Mouse (Mus musculus) testis, postnatal 10 days (tissue): ENCODE measurements at regions not wholly inside any gene's neighbourhood (a gene's known extent, or its start where the extent isn't known, plus 50 kb on each side); places are given as distances from the start of the nearest gene placed in this dataset.

Experiments
- DNase-seq: peaks from one replicate; pipeline ENCODE4 v3.0.0; 2021; ENCODE audit warnings: low spot score

- no peak for DNase-seq
Observed at GRCm38 (mm10) chr11:18581078-18581800, 437.5 kb downstream of the Meis1 start.

- DNase-seq: no peak
Observed at GRCm38 (mm10) chr11:18571557-18572209, 447.1 kb downstream of the Meis1 start.

GRCm38 (mm10) chr11:18563011-18563410 is 455.8 kb downstream of the Meis1 start:
- no peak for DNase-seq

GRCm38 (mm10) chr11:18558665-18559064 is 460.1 kb downstream of the Meis1 start:
- DNase-seq: no peak

DNA sequence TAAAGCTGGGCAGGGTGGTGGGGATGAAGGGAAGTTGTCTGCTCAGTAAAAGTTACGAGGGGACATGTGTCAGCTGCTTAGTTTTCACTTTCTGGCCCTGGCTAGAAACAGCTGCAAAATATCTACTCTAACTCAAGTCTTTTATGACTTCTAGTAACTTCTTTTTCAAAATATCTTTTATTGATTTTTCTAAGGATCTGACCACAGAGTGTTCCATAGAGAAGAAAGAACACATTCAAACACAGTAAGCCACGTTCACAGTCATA is 483.3 kb downstream of the Meis1 start:
- no peak for DNase-seq

GRCm38 (mm10) chr11:18534807-18535591 is 483.8 kb downstream of the Meis1 start:
- no peak for DNase-seq

DNA sequence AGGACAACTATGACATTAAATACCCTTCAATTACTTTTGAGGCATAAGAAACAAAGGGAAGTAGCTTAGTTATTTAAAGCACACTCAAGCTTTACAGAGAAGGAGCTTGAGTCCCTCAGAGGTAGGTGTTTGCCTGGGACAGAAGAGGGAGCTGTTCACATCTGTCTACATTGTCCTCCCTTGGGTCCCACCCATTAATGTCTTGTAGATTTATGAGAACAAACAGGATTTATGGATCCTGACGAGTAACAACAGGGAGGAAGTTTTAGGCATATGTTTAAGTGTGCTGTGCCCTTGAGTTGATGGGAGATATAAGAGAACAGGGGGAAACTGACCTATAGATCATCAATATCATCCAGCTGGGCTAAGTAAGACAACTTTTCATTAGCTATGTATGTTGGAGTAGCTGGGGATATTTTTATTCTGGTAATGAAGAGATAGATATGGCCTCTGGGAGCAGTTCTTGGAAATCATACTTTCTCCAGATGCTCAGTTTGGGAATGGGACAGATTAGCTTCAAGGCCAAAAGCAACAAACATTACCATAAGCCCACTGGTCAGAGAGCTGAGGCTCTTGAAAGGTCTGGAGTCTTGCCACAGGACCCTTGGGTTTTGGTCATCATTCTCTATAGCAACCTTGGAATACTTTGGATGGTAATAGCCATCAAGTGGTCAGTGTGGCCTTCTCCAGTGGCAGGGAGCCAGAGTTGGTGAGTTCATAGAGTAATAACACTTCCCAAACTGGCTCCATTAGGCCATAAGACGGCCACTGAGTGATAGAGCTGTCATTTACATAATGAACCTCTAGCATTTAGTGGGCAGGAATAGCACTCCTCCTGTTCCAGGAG is 487.3 kb downstream of the Meis1 start:
- peak; percentile 40 for DNase-seq

DNA sequence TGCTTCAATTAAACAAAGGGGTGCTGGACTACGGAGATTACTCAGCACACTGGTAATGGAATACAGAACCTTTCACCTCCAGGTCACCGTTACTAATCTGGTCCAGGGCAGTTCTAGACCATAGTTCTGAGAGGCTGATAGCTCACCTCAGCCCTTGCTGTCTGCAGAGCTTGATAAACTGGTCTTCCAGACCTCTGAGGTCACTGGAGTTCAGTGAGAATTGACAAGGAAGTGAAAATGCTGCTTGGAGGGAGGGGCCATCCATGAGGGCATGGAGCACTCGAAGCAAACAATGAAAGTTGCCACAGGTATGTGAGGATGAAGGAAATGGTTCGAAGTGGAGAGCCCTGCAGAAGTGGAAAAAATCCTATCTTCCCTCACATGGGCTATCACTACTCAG is 490.2 kb downstream of the Meis1 start:
- no peak for DNase-seq

GRCm38 (mm10) chr11:18495108-18495757 is 523.6 kb downstream of the Meis1 start:
- DNase-seq: no peak

GRCm38 (mm10) chr11:18493981-18494380 is 524.8 kb downstream of the Meis1 start:
- DNase-seq: no peak

- DNase-seq: no peak
Observed at GRCm38 (mm10) chr11:18493086-18493485, 525.7 kb downstream of the Meis1 start.

DNA sequence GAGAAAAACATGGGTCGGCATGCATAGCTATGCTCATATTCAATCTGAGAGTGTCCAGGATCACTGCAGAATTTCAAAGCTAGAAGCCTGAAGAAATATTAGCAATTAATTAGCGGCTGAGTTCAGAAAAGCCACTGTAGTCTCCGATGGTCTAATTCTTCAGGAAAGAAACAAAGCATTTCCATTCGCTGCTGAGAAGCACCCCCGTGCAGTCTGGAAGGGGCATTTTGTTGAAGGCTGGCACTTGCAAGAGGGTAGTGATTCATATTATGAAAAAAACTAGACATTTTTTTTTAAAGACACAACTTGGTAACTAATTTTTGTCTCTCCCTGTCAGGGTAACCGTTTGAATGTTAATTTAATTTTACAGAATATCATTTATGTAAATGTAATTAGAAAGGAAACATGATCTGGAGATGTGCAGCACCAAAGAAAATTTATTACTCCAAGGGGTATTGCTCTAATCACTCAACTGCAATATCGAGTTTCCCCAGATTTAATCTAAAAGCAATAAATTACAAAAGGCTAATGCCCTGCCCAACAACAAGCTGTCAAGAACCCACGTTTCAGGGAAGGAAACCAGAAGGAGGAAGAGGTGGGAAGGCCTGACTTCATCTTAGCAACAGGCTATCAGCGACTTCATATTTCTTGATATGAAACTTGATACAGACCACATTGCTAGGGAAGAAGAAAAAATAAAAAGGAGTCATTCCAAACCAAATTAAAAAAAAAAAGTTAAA is 529.1 kb downstream of the Meis1 start:
- no peak for DNase-seq

DNA sequence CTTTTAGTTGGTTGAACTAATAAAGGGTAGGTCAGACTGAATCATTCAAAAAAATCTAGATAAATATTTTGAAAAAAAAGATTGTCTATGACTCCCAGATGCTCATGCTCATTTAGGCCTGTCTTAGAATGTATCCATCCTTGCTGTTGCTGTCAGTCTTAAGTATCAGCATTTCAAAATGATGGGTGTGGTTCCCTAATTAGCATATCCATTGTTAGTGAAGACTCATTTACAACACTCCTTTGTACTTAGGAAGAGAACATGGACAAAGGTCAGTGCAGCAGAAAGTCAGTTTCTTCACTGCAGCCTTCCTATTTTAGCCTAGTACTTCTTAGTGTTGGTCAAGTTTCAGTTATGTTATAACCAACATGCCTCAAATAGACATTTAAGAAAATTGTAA is 525.2 kb upstream of the Etaa1 start:
- DNase-seq: no peak

DNA sequence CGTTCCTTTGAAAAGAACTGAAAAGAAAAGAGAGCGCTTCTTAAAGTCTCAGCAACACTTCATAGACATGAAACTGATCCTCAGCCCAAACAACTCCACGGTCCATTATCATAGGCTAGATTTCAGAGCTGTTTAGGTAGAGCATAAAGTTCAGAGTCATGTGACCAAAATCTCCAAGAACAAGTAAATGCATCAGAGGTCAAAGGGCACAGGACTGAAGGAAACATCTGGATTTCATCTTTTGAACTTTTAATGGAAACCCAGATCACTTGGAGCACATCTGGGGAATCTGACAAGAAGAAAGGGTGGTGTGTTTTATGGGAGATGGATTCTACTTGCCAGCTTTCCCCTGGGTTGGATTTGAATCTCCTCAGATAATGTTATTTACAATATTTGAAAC is 497.6 kb upstream of the Etaa1 start:
- DNase-seq: no peak

DNA sequence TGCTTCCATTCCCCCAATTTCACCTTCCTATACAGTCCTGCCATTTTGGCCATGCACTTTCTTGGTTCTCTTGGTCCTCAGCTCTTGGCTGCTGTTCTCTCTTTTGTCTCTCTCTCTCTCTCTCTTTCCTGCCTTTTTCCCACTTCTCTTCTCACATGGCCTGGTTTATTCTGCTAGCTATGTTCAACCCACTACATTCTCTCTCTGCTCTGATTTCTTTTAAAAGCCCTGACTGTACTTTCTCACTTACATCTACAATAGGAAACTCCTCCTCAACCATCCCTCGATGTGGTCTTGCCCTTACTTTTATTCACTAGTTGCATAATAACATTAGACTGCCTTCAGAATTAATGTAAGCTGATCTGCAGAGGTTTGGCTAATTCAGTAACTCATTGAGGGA is 495.2 kb upstream of the Etaa1 start:
- DNase-seq: no peak

GRCm38 (mm10) chr11:18444600-18444999 is 490.9 kb upstream of the Etaa1 start:
- no peak for DNase-seq

GRCm38 (mm10) chr11:18444101-18444500 is 490.4 kb upstream of the Etaa1 start:
- no peak for DNase-seq

GRCm38 (mm10) chr11:18443156-18443555 is 489.5 kb upstream of the Etaa1 start:
- DNase-seq: no peak

DNA sequence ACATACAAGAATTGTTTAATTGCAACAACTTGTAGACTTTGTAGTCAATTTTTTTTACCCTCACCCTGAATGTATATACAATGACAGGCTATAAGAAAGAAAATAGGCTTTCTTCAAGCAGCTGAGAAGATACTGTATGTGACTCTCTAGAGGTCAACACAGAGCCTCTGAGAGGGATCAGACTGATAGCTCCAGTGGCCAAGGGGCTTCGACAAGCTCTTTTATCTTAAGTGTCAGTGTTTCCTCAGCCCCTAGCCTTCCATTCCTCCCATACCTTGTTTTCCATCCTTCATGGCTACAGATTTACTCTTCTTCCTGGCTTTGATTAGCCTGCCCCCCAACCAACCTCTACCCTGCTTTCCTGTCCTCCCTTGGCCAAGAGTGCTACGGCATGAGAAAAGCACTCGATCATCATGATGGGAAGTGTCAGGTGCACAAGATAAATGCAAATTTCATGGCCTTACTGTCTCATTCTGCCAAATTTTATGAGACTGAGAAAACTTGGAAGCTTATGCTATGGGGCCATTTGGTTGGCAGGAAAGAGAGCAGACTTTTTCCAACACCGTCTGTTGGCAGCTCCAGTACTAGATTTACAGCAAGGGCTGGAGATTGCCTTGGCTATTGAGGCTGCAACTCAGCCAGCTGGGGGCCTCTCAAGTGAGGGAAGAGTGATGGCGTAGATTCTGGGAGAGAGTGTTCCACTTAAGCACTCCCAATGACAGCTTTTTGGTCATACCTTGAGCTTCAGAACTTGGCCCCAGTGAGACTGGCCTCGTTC is 484.3 kb upstream of the Etaa1 start:
- no peak for DNase-seq

DNA sequence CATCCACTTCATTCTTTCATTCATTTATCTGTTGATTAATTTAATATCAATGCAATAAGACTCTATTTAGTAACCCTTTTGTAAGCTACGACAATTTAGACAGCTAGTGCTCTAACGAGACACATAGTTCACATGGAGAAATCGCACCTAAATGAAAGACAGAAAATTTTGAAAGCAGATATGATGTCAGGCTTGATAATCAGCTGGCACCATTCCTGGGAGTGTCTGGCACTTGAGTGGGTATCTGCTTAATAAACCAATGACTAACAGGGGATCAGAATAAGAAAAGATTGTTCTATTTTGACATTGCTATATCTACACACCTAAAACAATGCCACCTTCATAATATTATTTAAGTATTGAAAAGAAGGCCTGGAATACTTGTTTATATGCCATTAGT is 467.4 kb upstream of the Etaa1 start:
- no peak for DNase-seq
